7 mouse cellular contexts compared by ENCODE assay signal in the genomic region with DNA sequence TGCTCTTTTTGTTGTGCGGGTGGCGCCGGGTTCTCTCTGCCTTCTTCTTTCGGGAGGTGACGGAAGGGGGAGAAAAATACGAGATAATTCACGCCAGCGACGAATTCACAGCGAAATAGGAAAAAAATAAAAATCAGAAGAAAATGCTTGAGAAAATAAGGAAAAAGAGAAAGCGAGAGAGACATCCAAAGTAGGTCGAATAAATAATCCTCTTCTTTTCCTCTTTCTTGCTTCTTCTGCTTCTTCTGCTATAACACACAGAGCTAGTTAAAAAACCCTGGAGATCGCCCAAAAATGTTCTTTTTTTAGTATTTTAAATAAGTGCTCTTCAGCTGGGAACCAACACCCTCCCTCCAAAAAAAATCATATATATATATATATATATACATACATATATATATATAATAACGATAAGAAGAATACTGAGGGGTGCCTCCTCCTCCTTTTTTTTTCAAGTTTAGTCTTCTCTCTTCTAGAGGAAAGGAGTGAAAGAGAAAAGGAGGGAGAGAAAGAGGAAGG. TPM values are rescaled to one million over a fixed set of nuclear protein-coding genes. Genes with fewer than 3 reads are reported as not detected.
DNase-seq lines count a peak whose midpoint lies in the region; ATAC-seq and TF ChIP-seq lines count a peak whose summit lies in the region.

A gene (minus strand): TSS at position 116 of the 519 bp plus-strand sequence.

- DNase-seq in lung, embryonic 14.5 days: peak; percentile 33
- no peak for DNase-seq in lung, postnatal 36 days
- no peak for DNase-seq in right cerebral cortex, postnatal 4 days
- no peak for DNase-seq in spleen, postnatal 10 days (ENCODE audit: low spot score in 2 of 2)

- peak within 1 kb of the TSS; percentile 80 for H3K4me2 ChIP-seq in lung, embryonic 14.5 days
- H3K4me2 ChIP-seq in embryonic facial prominence, embryonic 12.5 days (replicated peaks): peak within 1 kb of the TSS; percentile 80
- peak within 1 kb of the TSS; percentile 94 for H3K4me2 ChIP-seq in intestine, embryonic 15.5 days (replicated peaks)
- peak within 1 kb of the TSS; percentile 80 for H3K4me2 ChIP-seq in midbrain, embryonic 13.5 days (replicated peaks)

- peak within 1 kb of the TSS; percentile 67 for H3K9ac ChIP-seq in lung, embryonic 14.5 days
- peak within 1 kb of the TSS; percentile 98 for H3K9ac ChIP-seq in embryonic facial prominence, embryonic 12.5 days
- peak within 1 kb of the TSS; percentile 68 for H3K9ac ChIP-seq in intestine, embryonic 15.5 days
- H3K9ac ChIP-seq in midbrain, embryonic 13.5 days (replicated peaks): peak within 1 kb of the TSS; percentile 100

- peaks cover 5% of the 10 kb centered on the region for H3K4me1 ChIP-seq in lung, embryonic 14.5 days (ENCODE audit: insufficient read depth)
- peaks cover 10% of the 10 kb centered on the region for H3K4me1 ChIP-seq in embryonic facial prominence, embryonic 12.5 days
- peaks cover 14% of the 10 kb centered on the region for H3K4me1 ChIP-seq in intestine, embryonic 15.5 days (replicated peaks)
- peaks cover 19% of the 10 kb centered on the region for H3K4me1 ChIP-seq in midbrain, embryonic 13.5 days (replicated peaks)

- H3K27me3 ChIP-seq in lung, embryonic 14.5 days (ENCODE audit: insufficient read depth, low read length): peaks cover 27% of the 10 kb centered on the region
- peaks cover 9% of the 10 kb centered on the region; the same call in 1 of the 2 replicates for H3K27me3 ChIP-seq in embryonic facial prominence, embryonic 12.5 days
- H3K27me3 ChIP-seq in intestine, embryonic 15.5 days (replicated peaks): peaks cover 41% of the 10 kb centered on the region
- 0 out of 2 replicates have a peak, but pooled peaks cover 2% of the 10 kb centered on the region for H3K27me3 ChIP-seq in midbrain, embryonic 13.5 days

- no peak for ATAC-seq in lung, embryonic 14.5 days (ENCODE audit: insufficient read depth)
- ATAC-seq in embryonic facial prominence, embryonic 12.5 days (ENCODE audit: insufficient number of reproducible peaks, insufficient read depth, low FRiP score, low TSS enrichment): no peak
- ATAC-seq in intestine, embryonic 15.5 days: no peak
- ATAC-seq in midbrain, embryonic 13.5 days: no peak

- peak within 1 kb of the TSS; percentile 58 for H3K4me3 ChIP-seq in lung, embryonic 14.5 days (ENCODE audit: low read depth, low read length)
- peak within 1 kb of the TSS; percentile 87 for H3K4me3 ChIP-seq in embryonic facial prominence, embryonic 12.5 days
- H3K4me3 ChIP-seq in intestine, embryonic 15.5 days (replicated peaks): peak within 1 kb of the TSS; percentile 67
- H3K4me3 ChIP-seq in midbrain, embryonic 13.5 days (replicated peaks): peak within 1 kb of the TSS; percentile 94

- WGBS in lung, embryonic 14.5 days: 1% methylated on average over 14 of the region's 14 CpGs
- under 1% methylated on average over 14 of the region's 14 CpGs for WGBS in embryonic facial prominence, embryonic 12.5 days
- under 1% methylated on average over 14 of the region's 14 CpGs for WGBS in intestine, embryonic 15.5 days
- WGBS in midbrain, embryonic 13.5 days: 0% methylated on average over 14 of the region's 14 CpGs

- H3K27ac ChIP-seq in lung, embryonic 14.5 days (ENCODE audit: low read depth): peak within 1 kb of the TSS; percentile 91
- H3K27ac ChIP-seq in embryonic facial prominence, embryonic 12.5 days: peak within 1 kb of the TSS; percentile 100
- H3K27ac ChIP-seq in intestine, embryonic 15.5 days: peak within 1 kb of the TSS; percentile 82
- H3K27ac ChIP-seq in midbrain, embryonic 13.5 days: peak within 1 kb of the TSS; percentile 100

- H3K9me3 ChIP-seq in lung, embryonic 14.5 days (ENCODE audit: low read depth, low read length): no peaks in the 10 kb centered on the region
- H3K9me3 ChIP-seq in embryonic facial prominence, embryonic 12.5 days: no peaks in the 10 kb centered on the region
- no peaks in the 10 kb centered on the region for H3K9me3 ChIP-seq in intestine, embryonic 15.5 days
- H3K9me3 ChIP-seq in midbrain, embryonic 13.5 days: no peaks in the 10 kb centered on the region

- no peak for TF ChIP-seq CTCF in lung, embryonic 14.5 days (IDR thresholded peaks at IDR 0.05; ENCODE audit: low read depth)

- peaks cover 7% of the 10 kb centered on the region; the same call in 1 of the 2 replicates for H3K36me3 ChIP-seq in lung, embryonic 14.5 days (ENCODE audit: insufficient read depth)
- peaks cover 7% of the 10 kb centered on the region; the same call in 1 of the 2 replicates for H3K36me3 ChIP-seq in embryonic facial prominence, embryonic 12.5 days
- no peaks in the 10 kb centered on the region for H3K36me3 ChIP-seq in intestine, embryonic 15.5 days
- H3K36me3 ChIP-seq in midbrain, embryonic 13.5 days: peaks cover 10% of the 10 kb centered on the region

RNA-seq across cellular contexts. Expression of the gene that starts here (rescaled TPM):
- polyA plus RNA-seq in lung, embryonic 14.5 days (2014; fragmentation: Nextera tagmentation; extraction: Ambion mirVana): 6.8 and 9.5 TPM in 2 replicates
- 46.5 and 49.0 TPM in 2 replicates for polyA plus RNA-seq in embryonic facial prominence, embryonic 12.5 days (2016; fragmentation: Nextera tagmentation; extraction: Ambion mirVana)
- polyA plus RNA-seq in intestine, embryonic 15.5 days (2015; fragmentation: Nextera tagmentation; extraction: Ambion mirVana): 1.9 and 2.6 TPM in 2 replicates
- 76.9 and 83.2 TPM in 2 replicates for polyA plus RNA-seq in midbrain, embryonic 13.5 days (2015; fragmentation: Nextera tagmentation; extraction: Ambion mirVana)
